Mouse (Mus musculus): Measurements from ENCODE around the gene Cela2a.
A peak's percentile ranks its signal among the peaks of the same experiment; 100 is the strongest.

GRCm38 (mm10) chr4:141792554-141793281, 33.2 kb downstream of the Cela2a start:
- TF ChIP-seq ZC3H11A (IDR thresholded peaks at IDR 0.05; ENCODE audit: low read depth, low read length) (no peak), USF1 (IDR thresholded peaks at IDR 0.05; ENCODE audit: low read depth, low read length) (no peak), POLR2A (IDR thresholded peaks at IDR 0.05; ENCODE audit: low read depth, low read length) (peak; percentile 60), CTCF (conservative IDR thresholded peaks at IDR 0.05 in 1 of 2, IDR thresholded peaks at IDR 0.05 in 1 of 2; ENCODE audit: low read depth in 2 of 2, low read length in 2 of 2) (no peak), NELFE (IDR thresholded peaks at IDR 0.05; ENCODE audit: low read depth, low read length) (no peak), MAZ (IDR thresholded peaks at IDR 0.05; ENCODE audit: low read depth, low read length) (no peak), JUND (conservative IDR thresholded peaks at IDR 0.05; ENCODE audit: low read depth, low read length) (no peak), MEF2A (IDR thresholded peaks at IDR 0.05; ENCODE audit: borderline replicate concordance, low read depth, low read length) (no peak)
